Mouse (Mus musculus) ES-Bruce4 (cell line): ENCODE results near the gene Enpp6. TPM values are rescaled to one million over a fixed set of nuclear protein-coding genes. Genes with fewer than 3 reads are reported as not detected.

ENCODE experiments used
- H3K27ac ChIP-seq: 2 replicates; pipeline ENCODE4 v1.5.1; 2012; ENCODE audit warnings: low read length, inconsistent platforms; ENCODE audit not compliant: insufficient read depth
- H3K27me3 ChIP-seq: 2 replicates; pipeline ENCODE4 v1.6.1; 2012; ENCODE audit warnings: mild to moderate bottlenecking, low read length, inconsistent platforms; ENCODE audit not compliant: control insufficient read depth, poor library complexity, insufficient read depth, severe bottlenecking
- H3K36me3 ChIP-seq: 2 replicates; pipeline ENCODE4 v1.6.1; 2012; ENCODE audit warnings: inconsistent platforms, mild to moderate bottlenecking, low read length, moderate library complexity; ENCODE audit not compliant: control insufficient read depth, poor library complexity, insufficient read depth, severe bottlenecking
- H3K4me1 ChIP-seq: one replicate; pipeline ENCODE4 v1.8.1; 2011; ENCODE audit warnings: low read length; ENCODE audit not compliant: control insufficient read depth, insufficient read depth
- H3K4me3 ChIP-seq: 2 replicates; pipeline ENCODE4 v1.5.1; 2011; ENCODE audit warnings: low read depth, mild to moderate bottlenecking, low read length
- H3K9ac ChIP-seq: 2 replicates; pipeline ENCODE4 v1.6.1; 2012; ENCODE audit warnings: low read depth, mild to moderate bottlenecking, inconsistent platforms; ENCODE audit not compliant: poor library complexity, severe bottlenecking
- H3K9me3 ChIP-seq: replicated peaks from 2 replicates; pipeline ENCODE4 v1.6.1; 2012; ENCODE audit warnings: mild to moderate bottlenecking, low read length, inconsistent platforms; ENCODE audit not compliant: control insufficient read depth, poor library complexity, insufficient read depth, severe bottlenecking
- CTCF ChIP-seq: IDR thresholded peaks from one replicate; pipeline ENCODE4 v1.8.1; 2011; ENCODE audit warnings: low read depth, low read length
- EP300 ChIP-seq: IDR thresholded peaks from 2 replicates; pipeline ENCODE4 v1.6.1; 2011; ENCODE audit warnings: low read depth, low read length; ENCODE audit not compliant: insufficient read depth
- POLR2A ChIP-seq: IDR thresholded peaks from one replicate; pipeline ENCODE4 v1.8.1; 2011; ENCODE audit warnings: low read length; ENCODE audit not compliant: insufficient read depth
- polyA plus RNA-seq: library from polyadenylated mRNA; stranded (reverse); fragments of >200 nt; gene quantifications from 2 replicates; pipeline ENCODE4 v1.2.4, GENCODE M21; 2011; ENCODE audit warnings: low read depth; ENCODE audit not compliant: missing spikeins, insufficient read depth, insufficient read length

Enpp6 gene
- polyA plus RNA-seq, 1 experiment: not detected

- Histone ChIP-seq H3K36me3 (no peaks in the 10 kb centered on the region), H3K9ac (no peak overlapping the region), H3K27me3 (no peaks in the 10 kb centered on the region; the same call in 1 of the 2 replicates), H3K27ac (no peak overlapping the region), H3K9me3 (no peaks in the 10 kb centered on the region), H3K4me3 (no peak overlapping the region), H3K4me1 (no peaks in the 10 kb centered on the region)
- TF ChIP-seq EP300 (no peak), POLR2A (no peak), CTCF (no peak)
Measured at GRCm38 (mm10) chr8:47046340-47046739, 59.7 kb downstream of the Enpp6 start.

DNA sequence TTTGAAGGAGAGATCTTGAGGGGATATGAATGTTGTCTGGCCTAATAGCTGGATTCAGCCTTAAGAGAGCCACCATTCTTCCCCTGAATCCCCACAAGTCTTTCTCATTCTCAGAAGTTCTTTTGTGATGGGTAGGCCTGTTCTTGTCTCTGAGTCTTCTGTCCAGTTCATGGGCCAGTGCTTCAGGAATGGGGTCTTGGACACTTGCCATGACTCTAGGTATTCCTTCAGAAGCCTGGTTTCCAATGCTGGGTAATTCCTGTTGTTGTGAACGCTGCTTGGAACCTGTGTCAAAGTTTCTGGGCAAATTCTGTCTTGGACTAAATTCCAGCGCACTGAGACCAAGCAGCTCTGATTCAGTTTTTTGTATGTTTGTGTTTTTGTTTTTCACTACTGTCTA is 60.5 kb downstream of the Enpp6 start:
- no peaks in the 10 kb centered on the region for H3K4me1 ChIP-seq
- TF ChIP-seq EP300 (no peak), POLR2A (no peak), CTCF (no peak)
- H3K9ac ChIP-seq: no peak overlapping the region
- H3K36me3 ChIP-seq: no peaks in the 10 kb centered on the region
- H3K9me3 ChIP-seq: no peaks in the 10 kb centered on the region
- no peak overlapping the region for H3K4me3 ChIP-seq
- H3K27me3 ChIP-seq: no peaks in the 10 kb centered on the region; the same call in 1 of the 2 replicates
- H3K27ac ChIP-seq: no peak overlapping the region

DNA sequence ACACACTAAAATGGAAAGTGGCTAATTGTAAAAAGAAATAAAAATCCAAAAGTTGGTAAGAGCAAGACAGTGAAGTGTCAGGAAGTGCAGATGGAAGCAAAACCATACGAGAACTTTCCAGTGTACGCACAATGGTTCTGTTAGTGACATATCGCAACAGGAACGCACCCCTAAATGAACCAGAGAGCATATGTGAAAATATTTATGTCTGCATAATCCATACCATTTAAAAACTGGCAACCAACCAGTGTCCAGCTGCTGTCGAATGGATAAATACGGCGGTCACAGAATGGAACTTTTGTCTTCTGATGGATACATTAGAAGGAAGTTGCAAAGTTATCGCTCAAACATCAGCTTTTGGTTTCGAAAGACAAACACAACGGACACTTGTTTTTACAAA is 61.9 kb downstream of the Enpp6 start:
- no peaks in the 10 kb centered on the region for H3K36me3 ChIP-seq
- no peak overlapping the region for H3K27ac ChIP-seq
- no peak overlapping the region for H3K4me3 ChIP-seq
- no peak overlapping the region for H3K9ac ChIP-seq
- H3K9me3 ChIP-seq: no peaks in the 10 kb centered on the region
- TF ChIP-seq POLR2A: no peak
- no peak for TF ChIP-seq EP300
- no peak for TF ChIP-seq CTCF
- H3K4me1 ChIP-seq: peaks cover 2% of the 10 kb centered on the region
- H3K27me3 ChIP-seq: no peaks in the 10 kb centered on the region; the same call in 1 of the 2 replicates

DNA sequence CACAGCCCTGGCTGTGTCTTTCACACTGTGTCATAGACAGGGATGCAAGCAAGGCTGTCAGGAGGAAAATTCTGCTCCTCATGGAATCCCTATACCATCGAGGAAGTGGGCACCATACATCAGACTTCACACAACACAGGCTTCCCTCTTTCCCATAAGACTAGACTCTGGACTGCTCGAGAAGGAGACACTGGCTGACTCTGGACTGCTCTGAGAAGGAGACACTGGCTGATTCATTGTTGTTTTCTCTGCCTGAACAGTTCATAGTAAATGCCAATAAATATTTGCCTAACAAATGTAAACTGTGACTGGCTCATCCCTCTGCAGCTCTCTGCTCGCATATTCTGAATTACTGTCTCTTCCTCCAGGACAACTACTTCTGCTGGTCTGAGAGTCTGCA is 66.0 kb downstream of the Enpp6 start:
- Histone ChIP-seq H3K36me3 (no peaks in the 10 kb centered on the region), H3K27me3 (no peaks in the 10 kb centered on the region), H3K9ac (no peak overlapping the region), H3K27ac (no peak overlapping the region), H3K4me1 (peaks cover 2% of the 10 kb centered on the region), H3K4me3 (no peak overlapping the region), H3K9me3 (peaks cover 6% of the 10 kb centered on the region)
- TF ChIP-seq CTCF (no peak), POLR2A (no peak), EP300 (no peak)

GRCm38 (mm10) chr8:47056086-47056485 is 69.4 kb downstream of the Enpp6 start:
- H3K36me3 ChIP-seq: no peaks in the 10 kb centered on the region
- no peaks in the 10 kb centered on the region for H3K27me3 ChIP-seq
- no peak overlapping the region for H3K9ac ChIP-seq
- no peak overlapping the region for H3K4me3 ChIP-seq
- H3K4me1 ChIP-seq: peaks cover 2% of the 10 kb centered on the region
- TF ChIP-seq POLR2A: no peak
- TF ChIP-seq CTCF: no peak
- no peak for TF ChIP-seq EP300
- no peak overlapping the region for H3K27ac ChIP-seq
- H3K9me3 ChIP-seq: peaks cover 6% of the 10 kb centered on the region

DNA sequence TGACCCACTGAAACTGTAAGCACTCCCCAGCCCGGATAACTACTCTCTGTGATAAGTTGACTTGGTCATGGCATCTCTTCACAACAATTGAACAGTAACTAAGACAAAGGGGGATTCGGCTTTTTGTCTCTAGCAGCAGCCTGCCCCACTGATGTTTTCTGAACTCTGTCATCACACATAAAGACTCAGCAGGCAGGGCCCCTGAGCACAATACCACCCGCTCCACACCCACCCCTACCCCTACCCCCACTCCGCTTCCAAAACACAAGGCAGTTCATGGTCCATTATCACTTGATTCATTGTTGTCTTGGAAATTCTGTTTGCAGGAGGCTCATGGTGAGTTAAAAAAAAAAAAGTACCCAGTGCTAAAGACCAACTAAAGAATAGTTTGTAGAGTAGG is 71.8 kb downstream of the Enpp6 start:
- 0 out of 2 replicates have a peak, but pooled peaks have one; percentile 39 for TF ChIP-seq EP300
- TF ChIP-seq POLR2A: no peak
- no peak for TF ChIP-seq CTCF
- no peak overlapping the region for H3K27ac ChIP-seq

More for the DNA sequence above, 71.8 kb downstream of the Enpp6 start:
- Histone ChIP-seq H3K9me3 (peaks cover 6% of the 10 kb centered on the region), H3K4me3 (no peak overlapping the region), H3K27me3 (no peaks in the 10 kb centered on the region), H3K4me1 (no peaks in the 10 kb centered on the region), H3K36me3 (no peaks in the 10 kb centered on the region), H3K9ac (no peak overlapping the region)
